Mouse (Mus musculus): ENCODE data around the gene Scgb2b17.
"Not testable (repeated sequence)": the region's sequence is repeated elsewhere in the genome, so short reads cannot be mapped to it uniquely, and the experiment has no call there.

The Scgb2b17 gene

GRCm38 (mm10) chr7:33056461-33056860, at the start of gene Scgb2b17:
Gene Scgb2b17, minus strand, starts transcription at chr7:33056561.
- ATAC-seq (ENCODE audit: insufficient number of reproducible peaks, low FRiP score, low TSS enrichment): not testable (repeated sequence)

- ATAC-seq (ENCODE audit: insufficient number of reproducible peaks, low FRiP score, low TSS enrichment): not testable (repeated sequence)
Observed at GRCm38 (mm10) chr7:33063149-33063548, 6.8 kb upstream of the Scgb2b17 start, which contains the start of gene Scgb1b17. Gene Scgb1b17, plus strand, starts transcription at chr7:33063449.
